Mouse (Mus musculus): ENCODE measurements around the gene Hoxd11.

DNA sequence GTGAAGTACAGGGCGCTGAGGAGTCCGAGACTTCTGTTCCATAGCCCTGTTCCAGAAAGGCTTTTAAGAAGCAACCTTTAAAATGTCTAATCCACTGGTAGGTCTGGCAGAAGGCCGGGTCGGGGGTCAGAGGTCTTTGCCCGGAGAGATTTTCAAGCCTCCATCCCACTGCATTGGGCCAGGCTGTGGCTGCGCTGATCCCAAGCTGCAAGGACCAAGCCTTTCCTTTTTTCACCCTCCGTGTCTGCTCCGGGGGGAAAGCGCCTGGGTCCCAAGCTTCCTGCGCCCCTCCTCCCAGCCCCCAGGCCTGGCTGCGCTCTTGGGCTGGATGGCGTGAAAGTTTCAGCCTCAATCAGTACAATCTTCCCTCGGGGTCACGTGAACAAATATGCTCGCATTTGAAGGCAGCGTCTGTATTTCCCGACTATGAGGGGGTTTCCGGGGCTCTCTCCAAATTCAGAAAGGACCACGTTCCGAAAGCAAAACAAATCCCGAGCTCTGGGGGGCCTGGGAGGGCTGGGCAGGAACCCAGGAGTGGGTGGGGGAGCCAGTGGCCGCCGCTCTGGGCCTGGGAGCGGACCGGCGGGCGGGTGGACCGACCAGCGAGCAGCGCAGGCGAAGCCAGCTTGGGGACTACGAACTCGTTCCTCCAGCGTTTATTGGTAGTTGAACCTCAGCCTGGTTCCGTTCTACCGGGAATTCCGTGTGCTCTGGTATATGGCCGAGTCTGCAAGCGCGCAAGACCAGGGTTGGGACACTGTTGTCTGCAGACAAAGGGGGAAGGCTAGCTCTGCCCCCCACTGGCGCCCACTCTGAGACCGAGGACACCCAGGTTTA is 56.7 kb downstream of the Hoxd11 start:
- TF ChIP-seq POLR2A (IDR thresholded peaks at IDR 0.05; ENCODE audit: control insufficient read depth, low read depth, low read length) (no peak), CTCF (IDR thresholded peaks at IDR 0.05; ENCODE audit: control insufficient read depth, insufficient read depth, insufficient replicate concordance, low read depth, low read length) (no peak)
